Mouse (Mus musculus) liver, embryonic 14.5 days (tissue): ENCODE measurements around the gene Rnf39.

Experiments used
- CTCF ChIP-seq: IDR thresholded peaks from 2 replicates; pipeline ENCODE4 v1.5.1; 2016; ENCODE audit warnings: antibody characterized with exemption, low read depth, control low read depth
- EP300 ChIP-seq: IDR thresholded peaks from 2 replicates; pipeline ENCODE4 v1.6.1; 2016; ENCODE audit warnings: antibody characterized with exemption, low read depth

DNA sequence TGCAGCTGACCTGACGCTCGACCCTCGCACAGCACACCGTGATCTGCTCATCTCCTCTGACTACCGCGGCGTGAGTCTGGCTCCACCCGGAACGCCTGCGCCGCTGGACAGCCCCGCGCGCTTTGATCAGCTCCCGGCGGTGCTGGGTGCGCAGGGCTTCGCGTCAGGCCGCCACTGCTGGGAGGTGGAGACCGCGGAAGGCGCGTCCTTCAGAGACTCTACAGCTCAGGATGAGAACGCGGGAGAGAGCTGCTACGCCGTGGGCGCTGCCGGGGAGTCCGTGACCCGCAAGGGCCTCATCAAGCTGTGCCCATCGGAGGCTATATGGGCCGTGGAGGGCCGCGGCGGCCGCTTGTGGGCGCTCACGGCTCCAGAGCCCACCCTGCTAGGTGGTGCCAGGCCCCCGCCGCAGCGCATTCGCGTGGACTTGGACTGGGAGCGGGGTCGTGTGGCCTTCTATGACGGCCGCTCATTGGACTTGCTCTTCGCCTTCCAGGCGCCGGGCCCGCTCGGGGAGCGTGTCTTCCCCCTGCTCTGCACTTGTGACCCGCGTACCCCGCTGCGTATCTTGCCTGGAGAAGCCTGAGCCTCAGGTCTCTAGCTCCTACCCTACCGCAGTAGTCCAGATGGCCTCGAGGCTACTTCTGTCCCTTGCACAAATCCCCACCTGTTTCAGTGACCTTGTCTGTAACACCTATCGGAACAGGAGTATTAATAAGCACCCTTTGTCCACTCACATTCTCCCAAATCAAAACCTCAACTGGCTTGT is 4.5 kb downstream of the Rnf39 start:
- TF ChIP-seq CTCF (0 out of 2 replicates have a peak, but pooled peaks have one; percentile 13), EP300 (no peak)
